Mouse (Mus musculus) midbrain, embryonic 16.5 days (tissue): ENCODE data around the gene Hirip3. TPM values are rescaled to one million over a fixed set of nuclear protein-coding genes. Genes with fewer than 3 reads are reported as not detected.

Experiments used
- ATAC-seq: fragments of 200-750 bp; cut with Nextera tagmentation; 2 replicates; pipeline ENCODE4 v1.8.0; 2017; ENCODE audit warnings: moderate TSS enrichment
- H3K27ac ChIP-seq: fragments of 300-500 bp; sonication (generic); 2 replicates; pipeline ENCODE4 v1.5.1; 2014; ENCODE audit warnings: mild to moderate bottlenecking, low read length, mixed read lengths
- H3K27me3 ChIP-seq: fragments of 300-500 bp; sonication (generic); 2 replicates; pipeline ENCODE4 v1.6.1; 2014; ENCODE audit warnings: low read depth, low read length, mixed read lengths; ENCODE audit not compliant: control insufficient read depth, insufficient read depth
- H3K36me3 ChIP-seq: fragments of 300-500 bp; sonication (generic); 2 replicates; pipeline ENCODE4 v1.6.1; 2014; ENCODE audit warnings: mild to moderate bottlenecking, low read length, moderate library complexity, mixed read lengths; ENCODE audit not compliant: control insufficient read depth, insufficient read depth
- H3K4me1 ChIP-seq: fragments of 300-500 bp; sonication (generic); 2 replicates; pipeline ENCODE4 v1.6.1; 2014; ENCODE audit warnings: mild to moderate bottlenecking, low read length, mixed read lengths; ENCODE audit not compliant: control insufficient read depth, insufficient read depth
- H3K4me2 ChIP-seq: fragments of 300-500 bp; sonication (generic); 2 replicates; pipeline ENCODE4 v1.6.1; 2014; ENCODE audit warnings: mild to moderate bottlenecking, low read length, mixed read lengths
- H3K4me3 ChIP-seq: fragments of 300-500 bp; sonication (generic); 2 replicates; pipeline ENCODE4 v1.5.1; 2014; ENCODE audit warnings: low read depth, mild to moderate bottlenecking, low read length, moderate library complexity, mixed read lengths
- H3K9ac ChIP-seq: fragments of 300-500 bp; sonication (generic); 2 replicates; pipeline ENCODE4 v1.6.1; 2014; ENCODE audit warnings: low read depth, low read length, mixed read lengths
- H3K9me3 ChIP-seq: fragments of 300-500 bp; sonication (generic); replicated peaks from 2 replicates; pipeline ENCODE4 v1.6.1; 2014; ENCODE audit warnings: mild to moderate bottlenecking, low read length, mixed read lengths; ENCODE audit not compliant: control insufficient read depth, poor library complexity, severe bottlenecking
- WGBS: fragments of 180-500 bp; shearing (Covaris S2); extraction: QIAGEN DNeasy Blood & Tissue Kit; methylation state at CpG from one replicate; pipeline ENCODE4 v1.1.7; 2014; 5-methylcytosine and 5-hydroxymethylcytosine counted together
- polyA plus RNA-seq: library from polyadenylated mRNA; unstranded; fragments of >200 nt; fragmentation: Nextera tagmentation; extraction: Ambion mirVana; gene quantifications from 2 replicates; pipeline ENCODE4 v1.2.1, GENCODE M21; 2015

Gene Hirip3
- 19.8 and 20.0 TPM in 2 replicates for polyA plus RNA-seq

DNA sequence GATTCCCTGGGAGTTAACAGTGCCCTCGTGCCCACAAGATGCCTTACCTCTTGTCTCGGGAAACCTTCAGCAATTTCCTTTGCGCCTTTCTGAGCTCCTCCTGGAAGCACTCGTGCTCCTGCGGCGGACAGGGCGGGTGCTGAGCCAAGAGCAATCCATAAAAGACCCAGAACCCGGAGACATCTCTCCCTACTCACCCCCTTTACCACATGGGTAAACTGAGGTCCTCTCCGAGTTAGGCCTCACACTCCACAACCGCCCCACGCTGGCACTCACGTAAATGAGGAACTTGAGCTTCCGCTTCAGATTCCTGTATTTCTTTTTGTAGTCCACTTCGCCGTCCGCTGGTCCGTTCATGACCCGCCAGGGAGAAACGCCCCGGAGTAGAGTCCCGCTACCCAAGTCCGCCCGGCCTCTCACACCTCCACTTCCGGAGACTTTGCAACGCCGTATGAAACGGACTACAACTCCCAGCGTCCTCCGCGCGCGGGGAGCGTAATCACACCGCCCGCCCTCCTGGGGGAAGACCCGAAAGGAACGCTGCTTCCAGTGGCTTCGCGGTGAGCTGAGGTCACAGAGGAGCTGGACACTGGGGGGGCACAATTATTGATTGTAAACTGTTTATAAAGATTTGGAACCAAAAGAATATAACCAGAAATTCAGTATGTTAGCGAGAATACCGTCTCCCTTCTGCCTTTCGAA, at the start of gene Hirip3:
TSS of gene Hirip3 (plus strand) at position 544 of the 702 bp plus-strand sequence.
- peak within 1 kb of the TSS; percentile 64 for H3K9ac ChIP-seq
- H3K4me3 ChIP-seq, result peak within 1 kb of the TSS; percentile 67
- H3K36me3 ChIP-seq, result peaks cover 22% of the 10 kb centered on the region
- no peaks in the 10 kb centered on the region for H3K27me3 ChIP-seq
- ATAC-seq, result peak; percentile 91
- WGBS, result 3% methylated on average over 42 of the region's 42 CpGs
- H3K27ac ChIP-seq, result peak within 1 kb of the TSS; percentile 80
- H3K4me1 ChIP-seq, result peaks cover 21% of the 10 kb centered on the region
- peak within 1 kb of the TSS; percentile 93 for H3K4me2 ChIP-seq
- H3K9me3 ChIP-seq, result no peaks in the 10 kb centered on the region

DNA sequence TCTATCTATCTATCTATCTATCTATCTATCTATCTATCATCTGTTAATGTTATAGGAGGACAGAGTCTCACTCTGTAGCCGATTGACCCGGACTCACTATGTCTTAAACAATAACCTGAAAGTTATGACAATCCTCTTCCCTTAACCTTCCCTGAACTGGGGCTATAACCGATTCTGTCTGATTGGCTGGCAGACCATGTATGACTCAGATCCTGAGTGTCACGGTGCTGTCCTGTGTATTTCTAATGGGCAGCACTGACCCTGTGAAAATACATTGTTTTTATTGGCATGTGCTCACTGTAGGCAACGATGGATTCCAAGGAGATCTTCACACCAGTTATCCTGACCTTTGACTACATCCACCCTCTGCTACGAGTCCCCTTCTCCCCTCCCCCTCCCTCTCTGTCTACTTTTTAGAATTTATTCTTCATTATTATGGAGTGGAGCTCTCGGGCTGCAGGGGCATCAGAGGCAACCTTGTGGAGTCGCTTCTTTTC, 46.0 kb upstream of the Hirip3 start:
- ATAC-seq, result no peak
- 50% methylated on average over 8 of the region's 8 CpGs for WGBS

DNA sequence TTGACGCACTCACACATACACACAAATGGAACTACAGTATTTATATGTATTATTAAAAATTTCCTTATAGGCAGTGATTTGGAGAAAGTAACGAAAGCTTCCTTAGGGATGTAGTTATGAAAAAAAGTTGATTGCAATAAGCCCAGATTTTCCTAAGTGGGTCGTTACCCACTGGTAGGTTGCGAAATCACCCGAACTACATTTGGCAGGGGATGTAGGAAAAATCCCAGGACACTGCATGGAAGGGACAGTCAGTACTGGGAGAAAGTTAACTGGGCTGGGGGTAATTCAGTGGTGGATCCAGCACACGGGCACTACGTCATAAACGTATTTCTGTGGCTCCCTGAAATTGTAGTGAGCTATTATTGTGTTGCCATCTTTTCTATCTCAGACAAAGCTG, 45.3 kb upstream of the Hirip3 start:
- Histone ChIP-seq H3K27ac (no peak overlapping the region), H3K27me3 (no peaks in the 10 kb centered on the region), H3K4me1 (no peaks in the 10 kb centered on the region), H3K4me2 (no peak overlapping the region), H3K4me3 (no peak overlapping the region), H3K9me3 (no peaks in the 10 kb centered on the region), H3K36me3 (no peaks in the 10 kb centered on the region), H3K9ac (no peak overlapping the region)
- WGBS, result 88% methylated on average over 8 of the region's 8 CpGs
- ATAC-seq, result no peak

More for the DNA sequence above, 46.0 kb upstream of the Hirip3 start:
- H3K36me3 ChIP-seq, result no peaks in the 10 kb centered on the region
- no peak overlapping the region for H3K4me2 ChIP-seq
- no peak overlapping the region for H3K9ac ChIP-seq
- H3K27ac ChIP-seq, result no peak overlapping the region
- no peaks in the 10 kb centered on the region for H3K9me3 ChIP-seq
- H3K27me3 ChIP-seq, result no peaks in the 10 kb centered on the region
- no peaks in the 10 kb centered on the region for H3K4me1 ChIP-seq
- H3K4me3 ChIP-seq, result no peak overlapping the region

DNA sequence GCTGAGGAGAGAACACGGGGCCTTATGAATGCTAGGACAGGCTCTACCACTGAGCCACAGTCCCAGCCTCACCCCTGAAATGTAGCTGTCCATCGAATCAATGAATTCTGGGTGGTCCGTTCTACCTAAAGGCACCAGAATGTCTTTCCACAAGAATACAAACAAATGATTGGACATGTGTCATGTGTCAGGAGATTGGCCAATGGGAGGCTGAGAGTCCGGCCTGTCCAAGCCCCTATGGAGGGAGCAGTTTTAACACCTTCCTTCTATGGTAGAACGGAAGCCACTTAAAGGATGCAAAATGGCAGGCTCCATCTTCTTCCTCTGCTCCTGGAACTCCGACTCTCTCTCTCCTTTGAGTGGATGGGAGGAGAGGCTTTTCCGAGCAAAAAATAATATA, 44.2 kb upstream of the Hirip3 start:
- no peaks in the 10 kb centered on the region for H3K36me3 ChIP-seq
- 82% methylated on average over 7 of the region's 7 CpGs for WGBS
- no peak overlapping the region for H3K27ac ChIP-seq
- no peak overlapping the region for H3K4me2 ChIP-seq
- no peaks in the 10 kb centered on the region for H3K9me3 ChIP-seq
- H3K27me3 ChIP-seq, result no peaks in the 10 kb centered on the region
- no peak overlapping the region for H3K9ac ChIP-seq
- no peak overlapping the region for H3K4me3 ChIP-seq
- ATAC-seq, result no peak
- peaks cover 7% of the 10 kb centered on the region for H3K4me1 ChIP-seq

DNA sequence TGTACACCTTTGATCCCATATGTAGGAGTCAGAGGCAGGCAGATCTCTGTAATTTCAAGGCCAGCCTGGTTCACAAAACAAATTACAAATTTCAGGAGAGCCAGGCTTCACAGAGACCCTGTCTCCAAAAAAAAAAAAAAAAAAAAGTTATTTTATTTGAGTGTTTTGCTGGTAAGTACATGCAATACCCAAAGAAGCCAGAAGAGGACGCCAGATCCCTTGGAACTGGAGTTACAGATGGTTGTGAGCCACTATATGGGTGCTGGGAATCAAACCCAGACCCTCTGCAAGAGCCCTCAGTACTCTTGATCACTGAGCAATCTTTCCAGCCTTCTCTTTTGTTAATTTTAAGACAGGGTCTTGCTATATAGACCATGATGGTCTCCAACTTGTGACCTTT, 43.0 kb upstream of the Hirip3 start:
- Histone ChIP-seq H3K4me2 (no peak overlapping the region), H3K9ac (no peak overlapping the region), H3K4me3 (no peak overlapping the region), H3K27ac (no peak overlapping the region), H3K4me1 (peaks cover 10% of the 10 kb centered on the region), H3K36me3 (no peaks in the 10 kb centered on the region), H3K9me3 (no peaks in the 10 kb centered on the region), H3K27me3 (no peaks in the 10 kb centered on the region)
- 43% methylated on average over 1 of the region's 1 CpGs for WGBS
- no peak for ATAC-seq

DNA sequence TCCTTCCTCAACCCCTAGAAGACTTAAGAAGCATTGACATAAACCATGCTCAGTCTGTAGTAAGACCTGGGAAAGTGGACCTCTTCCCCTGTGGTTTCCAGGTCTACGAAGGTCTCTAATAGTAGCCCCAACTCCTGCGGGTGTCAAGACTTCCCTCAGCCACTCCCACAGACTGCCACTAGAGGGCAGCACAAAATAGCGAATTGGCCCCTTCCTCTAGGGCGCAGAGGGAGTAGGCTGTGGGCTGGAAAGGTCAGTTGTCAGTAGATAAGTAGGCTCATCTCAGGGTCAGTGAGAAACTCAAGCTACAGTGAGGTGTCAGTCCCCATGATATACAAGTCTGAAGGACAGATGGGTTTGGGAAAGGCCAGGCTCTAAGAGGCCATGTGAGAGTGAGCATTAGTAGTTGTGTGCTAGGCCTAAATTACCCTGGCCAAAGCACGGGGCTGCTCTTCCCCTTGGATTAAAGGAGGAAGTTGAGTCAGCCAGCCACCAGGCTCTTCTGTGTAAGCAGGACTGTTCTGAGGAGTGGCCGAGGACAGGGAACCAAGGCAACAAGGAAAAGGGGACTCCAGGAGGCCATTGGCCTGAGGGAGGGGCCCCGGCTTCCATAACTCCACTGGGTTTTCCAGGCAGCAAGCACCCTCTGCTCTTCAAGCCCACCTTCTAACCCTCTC, 39.8 kb upstream of the Hirip3 start:
- ATAC-seq, result no peak
- peak overlapping the region; percentile 78 for H3K4me3 ChIP-seq
- peak overlapping the region; percentile 96 for H3K9ac ChIP-seq
- 26% methylated on average over 7 of the region's 7 CpGs for WGBS
- no peaks in the 10 kb centered on the region for H3K27me3 ChIP-seq
- H3K4me1 ChIP-seq, result peaks cover 32% of the 10 kb centered on the region
- H3K4me2 ChIP-seq, result peak overlapping the region; percentile 82
- peak overlapping the region; percentile 94 for H3K27ac ChIP-seq
- H3K36me3 ChIP-seq, result no peaks in the 10 kb centered on the region
- no peaks in the 10 kb centered on the region for H3K9me3 ChIP-seq

DNA sequence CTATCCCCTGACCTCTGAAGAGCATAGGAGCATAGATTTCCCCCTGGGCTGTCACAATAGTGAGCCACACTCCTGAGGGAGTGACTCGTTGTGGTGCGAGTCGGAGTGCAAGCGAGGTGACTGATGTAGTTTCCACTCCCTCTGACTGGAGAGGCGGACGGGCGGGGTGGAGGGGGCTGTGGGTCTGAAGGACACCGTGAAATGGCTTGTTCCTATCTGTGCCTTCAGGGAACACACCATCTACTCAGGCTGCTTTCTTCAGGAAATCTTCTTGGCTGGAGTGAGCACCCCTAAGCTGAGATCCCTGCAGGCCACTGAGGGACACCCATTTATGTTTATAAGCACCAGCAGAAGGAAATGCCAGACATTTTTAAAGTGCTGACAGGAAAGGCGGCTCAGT, 39.0 kb upstream of the Hirip3 start:
- H3K9ac ChIP-seq, result peak overlapping the region; percentile 96
- peak; percentile 40 for ATAC-seq
- no peaks in the 10 kb centered on the region for H3K27me3 ChIP-seq
- peak overlapping the region; percentile 82 for H3K4me2 ChIP-seq
- H3K36me3 ChIP-seq, result no peaks in the 10 kb centered on the region
- no peaks in the 10 kb centered on the region for H3K9me3 ChIP-seq
- peak overlapping the region; percentile 78 for H3K4me3 ChIP-seq
- WGBS, result 2% methylated on average over 9 of the region's 9 CpGs
- H3K27ac ChIP-seq, result peak overlapping the region; percentile 94
- H3K4me1 ChIP-seq, result peaks cover 32% of the 10 kb centered on the region

DNA sequence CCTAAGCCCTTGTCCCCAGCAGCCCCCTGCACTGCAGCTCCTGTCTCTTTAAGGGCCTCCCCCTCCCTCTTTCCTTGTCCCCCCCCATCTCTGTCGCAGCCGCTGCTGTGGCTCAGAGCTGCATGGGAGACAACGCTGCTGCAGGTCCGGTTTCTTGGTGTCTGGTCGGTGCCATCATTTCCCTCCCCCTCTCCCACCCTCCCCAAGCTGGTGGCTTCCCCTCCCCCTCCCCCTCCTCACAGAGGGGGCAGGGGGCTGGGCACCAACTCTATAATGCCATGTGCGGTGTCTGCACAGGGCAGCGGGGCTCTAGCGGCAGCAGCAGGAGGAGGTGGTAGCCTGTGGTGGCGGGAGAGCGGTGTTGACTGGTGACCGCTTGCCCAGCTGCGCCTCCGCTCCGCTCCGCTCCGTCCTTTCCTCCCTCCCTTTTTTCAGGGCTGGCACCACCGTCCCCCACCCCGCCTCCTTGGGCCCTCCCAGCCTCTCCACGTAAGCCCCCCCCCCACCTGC, 38.5 kb upstream of the Hirip3 start:
- Histone ChIP-seq H3K9me3 (no peaks in the 10 kb centered on the region), H3K4me3 (peak overlapping the region; percentile 78), H3K36me3 (no peaks in the 10 kb centered on the region), H3K4me1 (peaks cover 32% of the 10 kb centered on the region), H3K27me3 (no peaks in the 10 kb centered on the region), H3K4me2 (peak overlapping the region; percentile 82), H3K9ac (peak overlapping the region; percentile 96), H3K27ac (peak overlapping the region; percentile 94)
- ATAC-seq, result peak; percentile 84
- WGBS, result under 1% methylated on average over 11 of the region's 19 CpGs

DNA sequence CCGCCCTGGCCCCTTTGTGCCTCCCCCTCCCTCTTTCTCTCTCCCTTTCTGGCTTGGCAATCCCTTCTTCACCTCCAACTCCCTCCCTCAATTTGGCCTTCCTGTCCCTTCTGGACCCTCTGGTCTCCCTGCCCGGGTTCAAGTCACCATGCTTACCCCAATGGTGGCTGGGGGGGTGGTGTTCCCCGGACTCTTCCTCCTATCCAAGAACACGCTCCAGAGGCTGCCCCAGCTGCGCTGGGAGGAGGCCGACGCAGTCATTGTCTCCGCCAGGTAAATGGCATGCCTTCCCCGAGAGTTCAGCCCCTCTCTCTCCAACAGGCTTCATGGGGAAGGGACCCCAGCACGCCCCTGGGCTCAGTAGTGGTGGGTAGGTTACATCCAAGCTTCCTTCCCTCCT, 37.8 kb upstream of the Hirip3 start:
- H3K36me3 ChIP-seq, result no peaks in the 10 kb centered on the region; the same call in 1 of the 2 replicates
- ATAC-seq, result peak; percentile 23; the same call in 1 of the 2 replicates

More for the DNA sequence above, 37.8 kb upstream of the Hirip3 start:
- no peaks in the 10 kb centered on the region for H3K9me3 ChIP-seq
- peak overlapping the region; percentile 82 for H3K4me2 ChIP-seq
- H3K4me1 ChIP-seq, result peaks cover 32% of the 10 kb centered on the region
- H3K27me3 ChIP-seq, result no peaks in the 10 kb centered on the region
- WGBS, result 5% methylated on average over 10 of the region's 10 CpGs
- H3K27ac ChIP-seq, result peak overlapping the region; percentile 94
- peak overlapping the region; percentile 96 for H3K9ac ChIP-seq
- peak overlapping the region; percentile 78 for H3K4me3 ChIP-seq
